Mouse (Mus musculus) right cerebral cortex, postnatal 10 days (tissue): ENCODE data around the gene Prok1.

Experiments
- DNase-seq, 2 experiments: peaks; one replicate each; pipeline ENCODE4 v3.0.0; 2021; ENCODE audit warnings: low spot score in 2 of 2

Prok1 gene

DNA sequence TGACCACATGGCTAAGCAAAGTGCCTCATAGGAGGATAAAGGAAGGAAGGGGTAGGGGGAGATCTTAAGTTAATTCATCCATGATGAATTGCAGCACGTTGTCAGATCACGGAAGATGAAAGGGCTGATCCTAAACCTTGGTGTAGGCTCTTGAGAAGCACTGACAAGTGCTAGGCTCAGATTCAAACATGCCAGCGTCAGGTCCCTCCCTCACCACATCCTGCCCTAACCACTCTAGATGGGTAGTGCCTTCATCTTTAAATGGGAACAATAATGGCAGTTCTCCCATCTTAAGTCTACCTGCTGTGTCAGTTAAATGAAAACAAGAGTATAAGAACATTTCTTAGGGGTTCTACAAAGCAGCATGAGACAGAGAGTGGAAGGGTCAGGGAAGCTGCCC is 53.9 kb downstream of the Prok1 start:
- DNase-seq, result no peak

DNA sequence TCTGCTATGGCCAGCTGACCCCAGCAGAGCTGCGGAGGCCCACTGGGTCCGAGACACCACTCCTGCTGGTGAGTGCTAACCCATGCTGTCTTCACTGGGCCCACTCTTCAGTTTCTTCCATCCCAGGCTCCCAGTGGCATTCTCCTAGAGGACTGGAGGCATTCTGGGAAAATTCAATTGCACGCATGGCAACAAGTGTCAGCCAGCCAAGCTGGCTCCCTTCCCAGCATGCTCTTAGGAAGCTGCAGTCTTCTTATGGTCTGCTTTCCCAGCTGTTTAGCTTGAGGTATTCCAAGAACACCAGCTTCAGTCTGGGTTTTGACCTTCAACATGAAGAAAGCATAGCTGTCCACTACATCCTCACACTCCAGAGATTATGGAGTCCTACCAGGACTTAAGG is 56.3 kb downstream of the Prok1 start:
- DNase-seq, result peak; percentile 57 to 65
